Mouse (Mus musculus) neutrophil, adult 65 days (primary cell): ENCODE results near the gene 4933407L21Rik. TPM values are rescaled to one million over a fixed set of nuclear protein-coding genes. Genes with fewer than 3 reads are reported as not detected.

Experiments
- total RNA-seq: library from RNA; stranded (reverse); gene quantifications from 2 replicates; pipeline ENCODE4 v1.2.4, GENCODE M21; 2023

4933407L21Rik gene
- not detected in 2 replicates for total RNA-seq

DNA sequence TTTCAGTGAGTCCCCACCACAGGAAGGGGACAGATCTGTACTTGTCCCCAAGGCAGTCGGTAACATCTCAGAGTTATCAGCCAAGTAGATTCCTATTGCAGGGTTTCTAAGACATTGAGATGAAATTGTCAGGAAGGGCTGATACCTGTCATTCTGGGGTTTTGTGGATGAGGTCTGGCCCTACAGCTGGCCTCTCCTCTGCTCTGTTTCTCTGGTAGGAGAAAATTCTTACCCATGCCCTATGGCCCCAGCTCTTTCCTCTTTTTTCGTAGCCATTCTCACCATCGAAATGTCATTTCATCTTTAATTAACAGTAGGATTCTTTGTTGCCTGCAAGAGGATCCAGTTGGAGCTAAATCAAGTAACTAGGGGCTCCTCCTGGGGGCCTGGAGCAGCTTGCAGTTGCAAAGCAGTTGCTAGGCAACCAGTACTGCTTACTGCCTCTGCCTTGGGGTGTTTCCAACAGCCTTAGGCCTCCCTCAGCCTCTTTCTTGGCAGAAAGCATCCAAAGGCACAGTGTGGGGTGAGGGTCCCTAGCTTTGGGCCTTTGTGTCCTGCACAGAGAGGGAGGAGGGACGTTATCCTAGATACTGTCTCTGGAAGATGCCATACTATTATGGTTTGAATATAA, at the start of gene 4933407L21Rik:
TSS of gene 4933407L21Rik (plus strand) at position 427 of the 631 bp plus-strand sequence.

GRCm38 (mm10) chr1:85894231-85894747, 34.0 kb upstream of the 4933407L21Rik start, which contains the start of gene Itm2c:
TSS of gene Itm2c (plus strand) at chr1:85894281.

GRCm38 (mm10) chr1:85960873-85961272, 32.6 kb downstream of the 4933407L21Rik start, which contains the start of gene Gpr55:
TSS of gene Gpr55 (minus strand) at chr1:85961007.

Other genes with a start within 250 kb of the 4933407L21Rik start
- gene A630001G21Rik, start 149.8 kb upstream of the 4933407L21Rik start, total RNA-seq = 27.1 and 31.0 TPM in 2 replicates
- 94.5 and 115 TPM in 2 replicates for gene Cab39, start 135.0 kb upstream of the 4933407L21Rik start, total RNA-seq
- 40.2 and 45.8 TPM in 2 replicates for gene Itm2c, start 34.2 kb upstream of the 4933407L21Rik start, total RNA-seq
- gene Gpr55, start 32.5 kb downstream of the 4933407L21Rik start, total RNA-seq = 0.29 TPM in 1 of 2 replicates, not detected in the other
- not detected in 2 replicates for gene Spata3, start 88.3 kb downstream of the 4933407L21Rik start, total RNA-seq
- gene 2810459M11Rik, start 117.4 kb downstream of the 4933407L21Rik start, total RNA-seq = not detected in 2 replicates
- 37.3 and 40.1 TPM in 2 replicates for gene Psmd1, start 135.9 kb downstream of the 4933407L21Rik start, total RNA-seq
- gene Htr2b, start 183.5 kb downstream of the 4933407L21Rik start, total RNA-seq = not detected in 2 replicates
- 2.4 TPM in 1 of 2 replicates, not detected in the other for gene Gm21972, start 205.2 kb downstream of the 4933407L21Rik start, total RNA-seq
- 1.2 and 3.5 TPM in 2 replicates for gene Armc9, start 226.3 kb downstream of the 4933407L21Rik start, total RNA-seq